Mouse (Mus musculus) hindbrain, embryonic 14.5 days (tissue): Measurements from ENCODE around the gene Tgfbr3l. TPM values are rescaled to one million over a fixed set of nuclear protein-coding genes. Genes with fewer than 3 reads are reported as not detected.

Source experiments
- ATAC-seq: fragments of 200-750 bp; cut with Nextera tagmentation; 2 replicates; pipeline ENCODE4 v1.8.0; 2017; ENCODE audit warnings: moderate number of reproducible peaks, mild to moderate bottlenecking, moderate TSS enrichment, moderate library complexity; ENCODE audit not compliant: low FRiP score
- DNase-seq: peaks from one replicate; pipeline ENCODE4 v3.0.0-alpha.2; 2015; ENCODE audit warnings: low spot score
- H3K27ac ChIP-seq: fragments of 300-500 bp; sonication (generic); 2 replicates; pipeline ENCODE4 v1.5.1; 2014; ENCODE audit warnings: mild to moderate bottlenecking, moderate library complexity
- H3K27me3 ChIP-seq: fragments of 300-500 bp; sonication (generic); 2 replicates; pipeline ENCODE4 v1.6.1; 2014; ENCODE audit warnings: mild to moderate bottlenecking, low read length, mixed read lengths; ENCODE audit not compliant: control insufficient read depth, insufficient read depth
- H3K36me3 ChIP-seq: fragments of 300-500 bp; sonication (generic); replicated peaks from 2 replicates; pipeline ENCODE4 v1.6.1; 2014; ENCODE audit not compliant: control insufficient read depth, insufficient read depth
- H3K4me1 ChIP-seq: fragments of 300-500 bp; sonication (generic); replicated peaks from 2 replicates; pipeline ENCODE4 v1.6.1; 2014; ENCODE audit warnings: antibody characterized with exemption, low read length, mixed read lengths; ENCODE audit not compliant: control insufficient read depth, insufficient read depth
- H3K4me2 ChIP-seq: fragments of 300-500 bp; sonication (generic); replicated peaks from 2 replicates; pipeline ENCODE4 v1.6.1; 2014; ENCODE audit warnings: mild to moderate bottlenecking, moderate library complexity
- H3K4me3 ChIP-seq: fragments of 300-500 bp; sonication (generic); replicated peaks from 2 replicates; pipeline ENCODE4 v1.5.1; 2014; ENCODE audit warnings: mild to moderate bottlenecking, low read length
- H3K9ac ChIP-seq: fragments of 300-500 bp; sonication (generic); 2 replicates; pipeline ENCODE4 v1.6.1; 2014
- H3K9me3 ChIP-seq: fragments of 300-500 bp; sonication (generic); 2 replicates; pipeline ENCODE4 v1.6.1; 2016; ENCODE audit warnings: low read length; ENCODE audit not compliant: control insufficient read depth
- WGBS: fragments of 180-500 bp; shearing (Covaris S2); extraction: QIAGEN DNeasy Blood & Tissue Kit; methylation state at CpG from one replicate; pipeline ENCODE4 v1.1.7; 2014; 5-methylcytosine and 5-hydroxymethylcytosine counted together
- polyA plus RNA-seq: library from polyadenylated mRNA; unstranded; fragments of >200 nt; fragmentation: Nextera tagmentation; extraction: Ambion mirVana; gene quantifications from 2 replicates; pipeline ENCODE4 v1.2.1, GENCODE M21; 2014

Gene Tgfbr3l
- polyA plus RNA-seq, 1 experiment from 2014 or later: 3.3 TPM

GRCm38 (mm10) chr8:4258678-4259077 is 10.7 kb downstream of the Tgfbr3l start:
- under 1% methylated on average over 32 of the region's 32 CpGs for WGBS
- Histone ChIP-seq H3K9ac (peak overlapping the region; percentile 75), H3K36me3 (peaks cover 68% of the 10 kb centered on the region), H3K4me3 (peak overlapping the region; percentile 53), H3K4me1 (peaks cover 25% of the 10 kb centered on the region), H3K27me3 (no peaks in the 10 kb centered on the region), H3K9me3 (no peaks in the 10 kb centered on the region), H3K27ac (peak overlapping the region; percentile 88), H3K4me2 (peak overlapping the region; percentile 61)
- DNase-seq (no peak), ATAC-seq (peak; percentile 76)

GRCm38 (mm10) chr8:4259125-4259804 is 11.3 kb downstream of the Tgfbr3l start, which contains the start of gene Ctxn1:
Gene Ctxn1 (minus strand): TSS chr8:4259274.
- ATAC-seq: peak; percentile 88
- peak; percentile 91 for DNase-seq
- Histone ChIP-seq H3K27me3 (no peaks in the 10 kb centered on the region), H3K4me1 (peaks cover 19% of the 10 kb centered on the region), H3K4me3 (peak within 1 kb of the TSS; percentile 53), H3K27ac (peak within 1 kb of the TSS; percentile 88), H3K4me2 (peak within 1 kb of the TSS; percentile 61), H3K9ac (peak within 1 kb of the TSS; percentile 75), H3K9me3 (no peaks in the 10 kb centered on the region), H3K36me3 (peaks cover 74% of the 10 kb centered on the region)
- 7% methylated on average over 28 of the region's 33 CpGs for WGBS

GRCm38 (mm10) chr8:4259805-4260170 is 11.8 kb downstream of the Tgfbr3l start:
- Histone ChIP-seq H3K9ac (peak overlapping the region; percentile 75), H3K27ac (peak overlapping the region; percentile 88), H3K4me3 (peak overlapping the region; percentile 53; the same call in 1 of the 2 replicates), H3K4me2 (peak overlapping the region; percentile 61), H3K4me1 (peaks cover 16% of the 10 kb centered on the region), H3K27me3 (no peaks in the 10 kb centered on the region), H3K9me3 (no peaks in the 10 kb centered on the region), H3K36me3 (peaks cover 73% of the 10 kb centered on the region)
- 91% methylated on average over 4 of the region's 4 CpGs for WGBS
- DNase-seq: no peak
- no peak for ATAC-seq

- ATAC-seq (no peak), DNase-seq (no peak)
- no peaks in the 10 kb centered on the region; the same call in 1 of the 2 replicates for H3K4me1 ChIP-seq
- 91% methylated on average over 8 of the region's 8 CpGs for WGBS
- H3K27ac ChIP-seq: no peak overlapping the region
- no peak overlapping the region for H3K4me3 ChIP-seq
- H3K4me2 ChIP-seq: no peak overlapping the region
- H3K9me3 ChIP-seq: no peaks in the 10 kb centered on the region
- no peaks in the 10 kb centered on the region for H3K27me3 ChIP-seq
- H3K9ac ChIP-seq: no peak overlapping the region
- H3K36me3 ChIP-seq: peaks cover 84% of the 10 kb centered on the region
Measured at GRCm38 (mm10) chr8:4263105-4263791, 15.2 kb downstream of the Tgfbr3l start.

GRCm38 (mm10) chr8:4265160-4265914 is 17.3 kb downstream of the Tgfbr3l start:
- no peaks in the 10 kb centered on the region for H3K4me1 ChIP-seq
- H3K4me2 ChIP-seq: no peak overlapping the region
- 95% methylated on average over 15 of the region's 15 CpGs for WGBS
- DNase-seq (no peak), ATAC-seq (no peak)
- H3K9ac ChIP-seq: no peak overlapping the region
- no peak overlapping the region for H3K27ac ChIP-seq
- no peaks in the 10 kb centered on the region for H3K27me3 ChIP-seq
- H3K9me3 ChIP-seq: no peaks in the 10 kb centered on the region
- H3K4me3 ChIP-seq: no peak overlapping the region
- peaks cover 98% of the 10 kb centered on the region for H3K36me3 ChIP-seq

GRCm38 (mm10) chr8:4267627-4268026 is 19.6 kb downstream of the Tgfbr3l start:
- no peak overlapping the region for H3K27ac ChIP-seq
- peaks cover 94% of the 10 kb centered on the region for H3K36me3 ChIP-seq

GRCm38 (mm10) chr8:4269609-4270008 is 21.6 kb downstream of the Tgfbr3l start:
- Histone ChIP-seq H3K9ac (no peak overlapping the region), H3K36me3 (peaks cover 87% of the 10 kb centered on the region), H3K27ac (no peak overlapping the region), H3K4me1 (no peaks in the 10 kb centered on the region), H3K9me3 (no peaks in the 10 kb centered on the region), H3K4me3 (no peak overlapping the region), H3K27me3 (no peaks in the 10 kb centered on the region), H3K4me2 (no peak overlapping the region)
- ATAC-seq (no peak), DNase-seq (no peak)
- WGBS: 89% methylated on average over 6 of the region's 6 CpGs

More at GRCm38 (mm10) chr8:4267627-4268026, 19.6 kb downstream of the Tgfbr3l start:
- DNase-seq (no peak), ATAC-seq (no peak)
- no peaks in the 10 kb centered on the region for H3K4me1 ChIP-seq
- no peaks in the 10 kb centered on the region for H3K9me3 ChIP-seq
- no peak overlapping the region for H3K4me3 ChIP-seq
- H3K9ac ChIP-seq: no peak overlapping the region
- H3K4me2 ChIP-seq: no peak overlapping the region
- H3K27me3 ChIP-seq: no peaks in the 10 kb centered on the region
- WGBS: 77% methylated on average over 15 of the region's 15 CpGs

GRCm38 (mm10) chr8:4275275-4276110 is 27.5 kb downstream of the Tgfbr3l start, which contains the start of gene Timm44:
Gene Timm44 (minus strand): TSS chr8:4275913.
- WGBS: 1% methylated on average over 39 of the region's 39 CpGs
- peak; percentile 99 for DNase-seq

More at GRCm38 (mm10) chr8:4275275-4276110, 27.5 kb downstream of the Tgfbr3l start, which contains the start of gene Timm44:
- Histone ChIP-seq H3K27ac (peak within 1 kb of the TSS; percentile 81), H3K36me3 (peaks cover 29% of the 10 kb centered on the region; the same call in 1 of the 2 replicates), H3K9ac (peak within 1 kb of the TSS; percentile 77), H3K9me3 (no peaks in the 10 kb centered on the region), H3K4me2 (peak within 1 kb of the TSS; percentile 68), H3K27me3 (no peaks in the 10 kb centered on the region), H3K4me3 (peak within 1 kb of the TSS; percentile 77), H3K4me1 (peaks cover 5% of the 10 kb centered on the region)
- ATAC-seq: peak; percentile 98
